Mouse (Mus musculus): ENCODE measurements around the gene Pyroxd1.

The Pyroxd1 gene

GRCm38 (mm10) chr6:142377081-142377480 lies 31.6 kb downstream of the Pyroxd1 start:
- no peak for DNase-seq

GRCm38 (mm10) chr6:142378576-142379330 lies 33.3 kb downstream of the Pyroxd1 start:
- no peak for DNase-seq

GRCm38 (mm10) chr6:142379961-142380360 lies 34.5 kb downstream of the Pyroxd1 start:
- DNase-seq = no peak

- DNase-seq = no peak
Observed at GRCm38 (mm10) chr6:142381615-142382014, 36.2 kb downstream of the Pyroxd1 start.

GRCm38 (mm10) chr6:142384521-142384920 lies 39.1 kb downstream of the Pyroxd1 start:
- DNase-seq = no peak

GRCm38 (mm10) chr6:142386285-142387010 lies 41.0 kb downstream of the Pyroxd1 start:
- DNase-seq = peak; percentile 3

- DNase-seq = peak; percentile 99
Observed at GRCm38 (mm10) chr6:142387011-142387754, 41.7 kb downstream of the Pyroxd1 start, which contains the start of the genes Recql and Golt1b. TSS of gene Recql (minus strand) at chr6:142387087. TSS of gene Golt1b (plus strand) at chr6:142387221.

GRCm38 (mm10) chr6:142387755-142388271 lies 42.4 kb downstream of the Pyroxd1 start:
- no peak for DNase-seq

GRCm38 (mm10) chr6:142389101-142389500 lies 43.6 kb downstream of the Pyroxd1 start:
- DNase-seq = no peak

- DNase-seq = no peak
Observed at GRCm38 (mm10) chr6:142392312-142392711, 46.9 kb downstream of the Pyroxd1 start.

- no peak for DNase-seq
Observed at GRCm38 (mm10) chr6:142394669-142395068, 49.2 kb downstream of the Pyroxd1 start.

- DNase-seq = no peak
Observed at GRCm38 (mm10) chr6:142395756-142396155, 50.3 kb downstream of the Pyroxd1 start.

GRCm38 (mm10) chr6:142411140-142411539 lies 65.7 kb downstream of the Pyroxd1 start:
- DNase-seq = no peak
